Mouse (Mus musculus) heart, adult 2 months (tissue): ENCODE measurements around the gene Actr5. TPM values are rescaled to one million over a fixed set of nuclear protein-coding genes. Genes with fewer than 3 reads are reported as not detected.

Experiments
- DNase-seq, 2 experiments: peaks; one replicate each; pipeline ENCODE4 v3.0.0; 2021
- H3K27ac ChIP-seq: fragments of 200-600 bp; 2 replicates; pipeline ENCODE4 v1.8.1; 2022
- H3K27me3 ChIP-seq: fragments of 200-500 bp; 2 replicates; pipeline ENCODE4 v1.6.1; 2012; ENCODE audit warnings: mild to moderate bottlenecking, low read length, inconsistent platforms, mixed read lengths; ENCODE audit not compliant: control insufficient read depth, insufficient read depth
- H3K36me3 ChIP-seq: fragments of 200-500 bp; 2 replicates; pipeline ENCODE4 v1.6.1; 2012; ENCODE audit warnings: low read length, inconsistent platforms; ENCODE audit not compliant: control insufficient read depth, insufficient read depth
- H3K4me1 ChIP-seq: fragments of 200-500 bp; 2 replicates; pipeline ENCODE4 v1.6.1; 2011; ENCODE audit warnings: low read length; ENCODE audit not compliant: control insufficient read depth, insufficient read depth
- H3K4me3 ChIP-seq: fragments of 200-600 bp; 2 replicates; pipeline ENCODE4 v1.8.1; 2022
- H3K79me2 ChIP-seq: fragments of 200-500 bp; replicated peaks from 2 replicates; pipeline ENCODE4 v1.6.1; 2012; ENCODE audit warnings: mild to moderate bottlenecking, inconsistent platforms, low read length, moderate library complexity, mixed read lengths; ENCODE audit not compliant: control insufficient read depth, insufficient read depth
- H3K9ac ChIP-seq: fragments of 200-500 bp; 2 replicates; pipeline ENCODE4 v1.6.1; 2012; ENCODE audit warnings: low read depth, mild to moderate bottlenecking, control low read depth, inconsistent platforms, low read length, mixed read lengths
- CTCF ChIP-seq: fragments of 200-600 bp; IDR thresholded peaks from 2 replicates; pipeline ENCODE4 v1.8.1; 2022; ENCODE audit warnings: antibody characterized with exemption, mild to moderate bottlenecking, moderate library complexity
- EP300 ChIP-seq: fragments of 200-500 bp; IDR thresholded peaks from 2 replicates; pipeline ENCODE4 v1.6.1; 2011; ENCODE audit warnings: low read depth, low read length, control low read depth; ENCODE audit not compliant: insufficient read depth
- POLR2A ChIP-seq: fragments of 200-500 bp; IDR thresholded peaks from 2 replicates; pipeline ENCODE4 v1.6.1; 2011; ENCODE audit warnings: mild to moderate bottlenecking, low read depth, low read length, control low read depth; ENCODE audit not compliant: insufficient read depth
- WGBS: fragments of 180-500 bp; shearing (Covaris S2); methylation state at CpG from one replicate; pipeline ENCODE4 v1.1.7; 2018; 5-methylcytosine and 5-hydroxymethylcytosine counted together
- intact Hi-C: fragments of 180-260 bp; cut with DNase I; formaldehyde crosslinking; loops from one replicate; pipeline ENCODE4 v1.15.1; 2025
- polyA plus RNA-seq: library from polyadenylated mRNA; depleted of rRNA; stranded (reverse); fragments of >200 nt; gene quantifications from 2 replicates; pipeline ENCODE4 v1.2.3, GENCODE M21; 2012
- total RNA-seq, 2 experiments: library from RNA; stranded (reverse); gene quantifications; 2 replicates each; pipeline ENCODE4 v1.2.3; 2021

Actr5 gene
- total and polyA plus RNA-seq, 3 experiments = 3.5 to 6.4 (median 4.8) TPM

GRCm38 (mm10) chr2:158629414-158629813 lies 4.7 kb downstream of the Actr5 start:
- no peak overlapping the region for H3K9ac ChIP-seq
- no peak overlapping the region for H3K27ac ChIP-seq
- intact Hi-C loops = loop anchor here (2.0 kb wide), 1 partner anchor 79 kb away; no protein-coding TSS in a partner anchor
- 64% methylated on average over 1 of the region's 1 CpGs for WGBS
- no peaks in the 10 kb centered on the region for H3K36me3 ChIP-seq
- no peak overlapping the region for H3K4me3 ChIP-seq
- DNase-seq = no peak
- H3K27me3 ChIP-seq = no peaks in the 10 kb centered on the region
- no peaks in the 10 kb centered on the region for H3K79me2 ChIP-seq
- TF ChIP-seq CTCF = peak; percentile 87
- TF ChIP-seq POLR2A = no peak
- no peak for TF ChIP-seq EP300
- H3K4me1 ChIP-seq = no peaks in the 10 kb centered on the region; the same call in 1 of the 2 replicates

- Histone ChIP-seq H3K79me2 (no peaks in the 10 kb centered on the region), H3K27me3 (no peaks in the 10 kb centered on the region), H3K9ac (no peak overlapping the region), H3K36me3 (no peaks in the 10 kb centered on the region), H3K4me3 (no peak overlapping the region), H3K4me1 (no peaks in the 10 kb centered on the region), H3K27ac (no peak overlapping the region)
- intact Hi-C loops = no loop called here
- TF ChIP-seq EP300 (no peak), POLR2A (no peak), CTCF (no peak)
- 84% methylated on average over 5 of the region's 5 CpGs for WGBS
- DNase-seq = no peak
These were observed 7.2 kb downstream of the Actr5 start for GRCm38 (mm10) chr2:158631873-158632272.

- TF ChIP-seq EP300 = no peak
- TF ChIP-seq CTCF = peak; percentile 97
- TF ChIP-seq POLR2A = no peak
- intact Hi-C loops = loop anchor here (1.0 kb wide), 1 partner anchor 96 kb away; no protein-coding TSS in a partner anchor
- no peaks in the 10 kb centered on the region for H3K27me3 ChIP-seq
- H3K4me3 ChIP-seq = no peak overlapping the region
- WGBS = 17% methylated on average over 2 of the region's 2 CpGs
- no peaks in the 10 kb centered on the region for H3K79me2 ChIP-seq
- no peaks in the 10 kb centered on the region for H3K36me3 ChIP-seq
- H3K4me1 ChIP-seq = no peaks in the 10 kb centered on the region; the same call in 1 of the 2 replicates
- no peak overlapping the region for H3K9ac ChIP-seq
- DNase-seq = peak; percentile 56 to 75
- peak overlapping the region; percentile 29 for H3K27ac ChIP-seq
These were observed 17.2 kb downstream of the Actr5 start for GRCm38 (mm10) chr2:158641869-158642268.

GRCm38 (mm10) chr2:158642587-158642986 lies 17.9 kb downstream of the Actr5 start:
- WGBS = 98% methylated on average over 2 of the region's 2 CpGs
- intact Hi-C loops = loop anchor here (1.0 kb wide), 1 partner anchor 96 kb away; no protein-coding TSS in a partner anchor
- no peak for DNase-seq
- H3K27ac ChIP-seq = no peak overlapping the region
- H3K27me3 ChIP-seq = no peaks in the 10 kb centered on the region
- TF ChIP-seq POLR2A = no peak
- no peak for TF ChIP-seq EP300
- no peaks in the 10 kb centered on the region; the same call in 1 of the 2 replicates for H3K4me1 ChIP-seq
- no peaks in the 10 kb centered on the region for H3K79me2 ChIP-seq
- no peaks in the 10 kb centered on the region for H3K36me3 ChIP-seq
- no peak overlapping the region for H3K9ac ChIP-seq
- H3K4me3 ChIP-seq = no peak overlapping the region

- no peak overlapping the region for H3K27ac ChIP-seq
- H3K79me2 ChIP-seq = no peaks in the 10 kb centered on the region
- H3K27me3 ChIP-seq = no peaks in the 10 kb centered on the region
- DNase-seq = no peak
- 81% methylated on average over 3 of the region's 3 CpGs for WGBS
- H3K9ac ChIP-seq = no peak overlapping the region
- TF ChIP-seq EP300 = no peak
- no peak for TF ChIP-seq CTCF
- TF ChIP-seq POLR2A = no peak
- H3K4me3 ChIP-seq = no peak overlapping the region
- no peaks in the 10 kb centered on the region; the same call in 1 of the 2 replicates for H3K4me1 ChIP-seq
- no peaks in the 10 kb centered on the region for H3K36me3 ChIP-seq
- intact Hi-C loops = no loop called here
These were observed 19.1 kb downstream of the Actr5 start for GRCm38 (mm10) chr2:158643791-158644190.

- TF ChIP-seq CTCF = no peak
- TF ChIP-seq EP300 = no peak
- TF ChIP-seq POLR2A = no peak
- no peaks in the 10 kb centered on the region for H3K79me2 ChIP-seq
- no peaks in the 10 kb centered on the region for H3K27me3 ChIP-seq
- no peaks in the 10 kb centered on the region for H3K36me3 ChIP-seq
- H3K4me1 ChIP-seq = peaks cover 8% of the 10 kb centered on the region
- no peak for DNase-seq
- H3K9ac ChIP-seq = no peak overlapping the region
- WGBS = 64% methylated on average over 7 of the region's 7 CpGs
- intact Hi-C loops = loop anchor here (10.0 kb wide), 1 partner anchor 213 kb away; no protein-coding TSS in a partner anchor
- H3K4me3 ChIP-seq = no peak overlapping the region
- H3K27ac ChIP-seq = no peak overlapping the region
These were observed 26.6 kb downstream of the Actr5 start for GRCm38 (mm10) chr2:158651159-158651908.
